Mouse (Mus musculus): Measurements from ENCODE around the gene Map3k13. TPM values are rescaled to one million over a fixed set of nuclear protein-coding genes. Genes with fewer than 3 reads are reported as not detected.
A peak's percentile ranks its signal among the peaks of the same experiment; 100 is the strongest.

Map3k13 gene
- polyA plus RNA-seq, 1 experiment from 2014 or later: 5.1 TPM

GRCm38 (mm10) chr16:21853446-21853941 lies 59.3 kb downstream of the Map3k13 start:
- 41% methylated on average over 7 of the region's 7 CpGs for WGBS
- H3K9me3 ChIP-seq (ENCODE audit: control insufficient read depth, low read length): no peaks in the 10 kb centered on the region
- peaks cover 18% of the 10 kb centered on the region for H3K4me1 ChIP-seq (ENCODE audit: control insufficient read depth, insufficient read depth, low read depth, low read length)
- no peaks in the 10 kb centered on the region for H3K36me3 ChIP-seq (ENCODE audit: control insufficient read depth, insufficient read depth, low read length)
- no peak overlapping the region for H3K4me3 ChIP-seq (ENCODE audit: low read length)
- peak overlapping the region; percentile 27; the same call in 1 of the 2 replicates for H3K9ac ChIP-seq (ENCODE audit: low read depth, low read length)
- peak overlapping the region; percentile 39 for H3K4me2 ChIP-seq (ENCODE audit: low read length)
- peak overlapping the region; percentile 31 for H3K27ac ChIP-seq (ENCODE audit: low read depth, low read length)
- H3K27me3 ChIP-seq (replicated peaks; ENCODE audit: control insufficient read depth, insufficient read depth, low read length): no peaks in the 10 kb centered on the region
- peak; percentile 54 for ATAC-seq

- Histone ChIP-seq H3K9ac (ENCODE audit: low read depth, low read length) (no peak overlapping the region), H3K27ac (ENCODE audit: low read depth, low read length) (no peak overlapping the region), H3K4me1 (ENCODE audit: control insufficient read depth, insufficient read depth, low read depth, low read length) (peaks cover 19% of the 10 kb centered on the region), H3K9me3 (ENCODE audit: control insufficient read depth, low read length) (no peaks in the 10 kb centered on the region), H3K4me2 (ENCODE audit: low read length) (no peak overlapping the region), H3K4me3 (ENCODE audit: low read length) (no peak overlapping the region), H3K36me3 (ENCODE audit: control insufficient read depth, insufficient read depth, low read length) (no peaks in the 10 kb centered on the region), H3K27me3 (replicated peaks; ENCODE audit: control insufficient read depth, insufficient read depth, low read length) (no peaks in the 10 kb centered on the region)
- no peak for ATAC-seq
- 73% methylated on average over 5 of the region's 5 CpGs for WGBS
Observed at GRCm38 (mm10) chr16:21854589-21855284, 60.6 kb downstream of the Map3k13 start.

GRCm38 (mm10) chr16:21856134-21856533 lies 62.0 kb downstream of the Map3k13 start:
- Histone ChIP-seq H3K4me2 (ENCODE audit: low read length) (no peak overlapping the region), H3K9me3 (ENCODE audit: control insufficient read depth, low read length) (no peaks in the 10 kb centered on the region), H3K27ac (ENCODE audit: low read depth, low read length) (no peak overlapping the region), H3K4me1 (ENCODE audit: control insufficient read depth, insufficient read depth, low read depth, low read length) (peaks cover 19% of the 10 kb centered on the region), H3K9ac (ENCODE audit: low read depth, low read length) (no peak overlapping the region), H3K4me3 (ENCODE audit: low read length) (no peak overlapping the region), H3K36me3 (ENCODE audit: control insufficient read depth, insufficient read depth, low read length) (no peaks in the 10 kb centered on the region), H3K27me3 (replicated peaks; ENCODE audit: control insufficient read depth, insufficient read depth, low read length) (no peaks in the 10 kb centered on the region)
- WGBS: 81% methylated on average over 5 of the region's 5 CpGs
- ATAC-seq: no peak

GRCm38 (mm10) chr16:21857126-21857644 lies 63.0 kb downstream of the Map3k13 start:
- Histone ChIP-seq H3K9me3 (ENCODE audit: control insufficient read depth, low read length) (no peaks in the 10 kb centered on the region), H3K27ac (ENCODE audit: low read depth, low read length) (no peak overlapping the region), H3K4me1 (ENCODE audit: control insufficient read depth, insufficient read depth, low read depth, low read length) (peaks cover 19% of the 10 kb centered on the region), H3K4me3 (ENCODE audit: low read length) (no peak overlapping the region), H3K4me2 (ENCODE audit: low read length) (no peak overlapping the region), H3K27me3 (replicated peaks; ENCODE audit: control insufficient read depth, insufficient read depth, low read length) (no peaks in the 10 kb centered on the region), H3K9ac (ENCODE audit: low read depth, low read length) (no peak overlapping the region), H3K36me3 (ENCODE audit: control insufficient read depth, insufficient read depth, low read length) (no peaks in the 10 kb centered on the region)
- no peak for ATAC-seq
- 34% methylated on average over 4 of the region's 4 CpGs for WGBS

GRCm38 (mm10) chr16:21858163-21858562 lies 64.0 kb downstream of the Map3k13 start:
- Histone ChIP-seq H3K4me2 (ENCODE audit: low read length) (no peak overlapping the region), H3K27ac (ENCODE audit: low read depth, low read length) (no peak overlapping the region), H3K9me3 (ENCODE audit: control insufficient read depth, low read length) (no peaks in the 10 kb centered on the region), H3K36me3 (ENCODE audit: control insufficient read depth, insufficient read depth, low read length) (no peaks in the 10 kb centered on the region), H3K9ac (ENCODE audit: low read depth, low read length) (no peak overlapping the region), H3K27me3 (replicated peaks; ENCODE audit: control insufficient read depth, insufficient read depth, low read length) (no peaks in the 10 kb centered on the region), H3K4me3 (ENCODE audit: low read length) (no peak overlapping the region), H3K4me1 (ENCODE audit: control insufficient read depth, insufficient read depth, low read depth, low read length) (peaks cover 9% of the 10 kb centered on the region)
- no peak for ATAC-seq
- 60% methylated on average over 6 of the region's 6 CpGs for WGBS

GRCm38 (mm10) chr16:21858882-21859281 lies 64.7 kb downstream of the Map3k13 start:
- H3K27me3 ChIP-seq (replicated peaks; ENCODE audit: control insufficient read depth, insufficient read depth, low read length): no peaks in the 10 kb centered on the region
- no peak for ATAC-seq
- H3K4me1 ChIP-seq (ENCODE audit: control insufficient read depth, insufficient read depth, low read depth, low read length): peaks cover 2% of the 10 kb centered on the region; the same call in 1 of the 2 replicates
- no peak overlapping the region for H3K9ac ChIP-seq (ENCODE audit: low read depth, low read length)
- no peak overlapping the region for H3K27ac ChIP-seq (ENCODE audit: low read depth, low read length)
- H3K4me3 ChIP-seq (ENCODE audit: low read length): no peak overlapping the region
- no peaks in the 10 kb centered on the region for H3K36me3 ChIP-seq (ENCODE audit: control insufficient read depth, insufficient read depth, low read length)
- 43% methylated on average over 8 of the region's 8 CpGs for WGBS
- H3K9me3 ChIP-seq (ENCODE audit: control insufficient read depth, low read length): no peaks in the 10 kb centered on the region
- H3K4me2 ChIP-seq (ENCODE audit: low read length): no peak overlapping the region

- H3K4me3 ChIP-seq (ENCODE audit: low read length): no peak overlapping the region
- no peak overlapping the region for H3K9ac ChIP-seq (ENCODE audit: low read depth, low read length)
- 86% methylated on average over 3 of the region's 3 CpGs for WGBS
- H3K4me2 ChIP-seq (ENCODE audit: low read length): no peak overlapping the region
- no peaks in the 10 kb centered on the region for H3K9me3 ChIP-seq (ENCODE audit: control insufficient read depth, low read length)
- H3K36me3 ChIP-seq (ENCODE audit: control insufficient read depth, insufficient read depth, low read length): no peaks in the 10 kb centered on the region
- peaks cover 11% of the 10 kb centered on the region for H3K4me1 ChIP-seq (ENCODE audit: control insufficient read depth, insufficient read depth, low read depth, low read length)
- no peaks in the 10 kb centered on the region for H3K27me3 ChIP-seq (replicated peaks; ENCODE audit: control insufficient read depth, insufficient read depth, low read length)
- H3K27ac ChIP-seq (ENCODE audit: low read depth, low read length): no peak overlapping the region
- no peak for ATAC-seq
Observed at GRCm38 (mm10) chr16:21862448-21862847, 68.3 kb downstream of the Map3k13 start.

GRCm38 (mm10) chr16:21865250-21865982 lies 71.3 kb downstream of the Map3k13 start:
- peak; percentile 40 for ATAC-seq
- H3K4me3 ChIP-seq (ENCODE audit: low read length): no peak overlapping the region
- no peaks in the 10 kb centered on the region for H3K27me3 ChIP-seq (replicated peaks; ENCODE audit: control insufficient read depth, insufficient read depth, low read length)
- peak overlapping the region; percentile 26 for H3K27ac ChIP-seq (ENCODE audit: low read depth, low read length)
- no peaks in the 10 kb centered on the region for H3K36me3 ChIP-seq (ENCODE audit: control insufficient read depth, insufficient read depth, low read length)
- H3K9ac ChIP-seq (ENCODE audit: low read depth, low read length): no peak overlapping the region
- 26% methylated on average over 7 of the region's 7 CpGs for WGBS
- no peaks in the 10 kb centered on the region for H3K9me3 ChIP-seq (ENCODE audit: control insufficient read depth, low read length)
- H3K4me2 ChIP-seq (ENCODE audit: low read length): peak overlapping the region; percentile 11; the same call in 1 of the 2 replicates
- peaks cover 13% of the 10 kb centered on the region for H3K4me1 ChIP-seq (ENCODE audit: control insufficient read depth, insufficient read depth, low read depth, low read length)

GRCm38 (mm10) chr16:21865983-21866575 lies 71.9 kb downstream of the Map3k13 start:
- Histone ChIP-seq H3K36me3 (ENCODE audit: control insufficient read depth, insufficient read depth, low read length) (no peaks in the 10 kb centered on the region), H3K4me2 (ENCODE audit: low read length) (peak overlapping the region; percentile 11; the same call in 1 of the 2 replicates), H3K4me3 (ENCODE audit: low read length) (no peak overlapping the region), H3K9me3 (ENCODE audit: control insufficient read depth, low read length) (no peaks in the 10 kb centered on the region), H3K27me3 (replicated peaks; ENCODE audit: control insufficient read depth, insufficient read depth, low read length) (no peaks in the 10 kb centered on the region), H3K4me1 (ENCODE audit: control insufficient read depth, insufficient read depth, low read depth, low read length) (peaks cover 13% of the 10 kb centered on the region), H3K27ac (ENCODE audit: low read depth, low read length) (peak overlapping the region; percentile 7), H3K9ac (ENCODE audit: low read depth, low read length) (no peak overlapping the region)
- peak; percentile 50; the same call in 1 of the 2 replicates for ATAC-seq
- 36% methylated on average over 11 of the region's 11 CpGs for WGBS

All from hindbrain, embryonic 16.5 days (tissue).